Mouse (Mus musculus): ENCODE data around the gene Ccdc57.
"Not testable (repeated sequence)": the region's sequence is repeated elsewhere in the genome, so short reads cannot be mapped to it uniquely, and the experiment has no call there.

Ccdc57 gene

GRCm38 (mm10) chr11:120846725-120847475, 85.8 kb downstream of the Ccdc57 start:
- no peak for DNase-seq

- DNase-seq = no peak
These were observed 88.3 kb downstream of the Ccdc57 start for GRCm38 (mm10) chr11:120844329-120844728.

- DNase-seq = no peak
These were observed 99.0 kb downstream of the Ccdc57 start for GRCm38 (mm10) chr11:120833555-120834280.

- DNase-seq = not testable (repeated sequence)
These were observed 99.7 kb downstream of the Ccdc57 start for GRCm38 (mm10) chr11:120832962-120833361.

GRCm38 (mm10) chr11:120831659-120832440, 100.8 kb downstream of the Ccdc57 start:
- DNase-seq = no peak

- DNase-seq = no peak
These were observed 102.0 kb downstream of the Ccdc57 start for GRCm38 (mm10) chr11:120830686-120831085.

- peak; percentile 11 for DNase-seq
These were observed 102.7 kb downstream of the Ccdc57 start for GRCm38 (mm10) chr11:120829757-120830532.

- DNase-seq = peak; percentile 13
These were observed 104.3 kb downstream of the Ccdc57 start for GRCm38 (mm10) chr11:120828416-120828815.

GRCm38 (mm10) chr11:120826016-120826953, 106.4 kb downstream of the Ccdc57 start:
- DNase-seq = peak; percentile 29

- peak; percentile 67 for DNase-seq
These were observed 107.3 kb downstream of the Ccdc57 start for GRCm38 (mm10) chr11:120825289-120825863.

- DNase-seq = no peak
These were observed 107.8 kb downstream of the Ccdc57 start for GRCm38 (mm10) chr11:120824787-120825288.

- DNase-seq = peak; percentile 97
These were observed 108.5 kb downstream of the Ccdc57 start, which contains the start of gene Fasn for GRCm38 (mm10) chr11:120823956-120824786. Fasn (minus strand) TSS chr11:120824547.

GRCm38 (mm10) chr11:120823551-120823947, 109.1 kb downstream of the Ccdc57 start:
- DNase-seq = no peak

GRCm38 (mm10) chr11:120822831-120823550, 109.7 kb downstream of the Ccdc57 start:
- peak; percentile 71 for DNase-seq

GRCm38 (mm10) chr11:120822321-120822720, 110.4 kb downstream of the Ccdc57 start:
- peak; percentile 53 for DNase-seq

GRCm38 (mm10) chr11:120821076-120821922, 111.4 kb downstream of the Ccdc57 start:
- DNase-seq = peak; percentile 52

- no peak for DNase-seq
These were observed 112.1 kb downstream of the Ccdc57 start for GRCm38 (mm10) chr11:120820546-120820945.

- peak; percentile 76 for DNase-seq
These were observed 113.1 kb downstream of the Ccdc57 start for GRCm38 (mm10) chr11:120819556-120819955.
